Mouse (Mus musculus): ENCODE results near the gene Ugt2b1. TPM values are rescaled to one million over a fixed set of nuclear protein-coding genes. Genes with fewer than 3 reads are reported as not detected.
"Not testable (repeated sequence)": the region's sequence is repeated elsewhere in the genome, so short reads cannot be mapped to it uniquely, and the experiment has no call there.

Gene Ugt2b1
- not detected for total RNA-seq (2021)

DNA sequence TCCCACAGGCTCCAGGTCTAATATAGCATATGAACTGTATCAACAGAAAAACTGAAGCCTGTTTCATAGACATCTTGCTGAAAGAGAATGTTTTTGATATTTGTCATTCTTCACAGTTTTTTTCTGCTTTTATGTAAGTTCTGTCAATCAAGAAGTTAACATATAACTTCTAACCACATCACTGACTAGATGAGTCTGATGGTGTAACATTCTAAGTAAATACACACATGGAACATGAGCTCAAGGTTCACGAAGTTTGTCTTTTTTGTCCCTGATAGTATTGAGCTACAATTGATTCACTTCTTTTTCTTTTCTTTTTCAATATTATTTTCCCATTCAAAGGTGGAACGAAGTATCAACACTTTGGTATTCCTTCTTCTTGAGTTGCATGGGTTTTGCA is at the start of gene Ugt2b1:
TSS of gene Ugt2b1 (minus strand) at position 105 of the 400 bp plus-strand sequence.
- DNase-seq (ENCODE audit: low spot score in 2 of 2) = no peak
- intact Hi-C loops (cut with DNase I) = no loop called here

DNA sequence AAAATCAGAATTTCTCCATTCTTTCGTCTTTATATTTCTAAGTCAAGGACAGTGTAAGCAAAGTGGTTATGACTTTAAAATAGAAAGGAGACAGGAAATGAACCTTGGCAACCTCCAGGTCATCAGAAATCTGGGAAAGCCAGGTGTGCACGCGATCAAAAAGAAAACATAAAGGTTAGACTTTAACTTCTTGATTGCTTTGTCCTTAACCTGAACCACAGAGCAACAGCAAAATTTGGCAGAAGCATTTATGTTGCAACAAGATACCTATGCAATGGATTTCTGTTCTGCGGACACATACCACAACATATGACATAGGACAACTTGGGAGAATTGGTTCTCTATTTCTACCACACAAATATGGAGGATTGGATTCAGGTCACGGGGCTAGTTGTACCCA is 40.9 kb upstream of the Ugt2b1 start:
- intact Hi-C loops (cut with DNase I); DNase-seq (ENCODE audit: low spot score in 2 of 2): not testable (repeated sequence)

DNA sequence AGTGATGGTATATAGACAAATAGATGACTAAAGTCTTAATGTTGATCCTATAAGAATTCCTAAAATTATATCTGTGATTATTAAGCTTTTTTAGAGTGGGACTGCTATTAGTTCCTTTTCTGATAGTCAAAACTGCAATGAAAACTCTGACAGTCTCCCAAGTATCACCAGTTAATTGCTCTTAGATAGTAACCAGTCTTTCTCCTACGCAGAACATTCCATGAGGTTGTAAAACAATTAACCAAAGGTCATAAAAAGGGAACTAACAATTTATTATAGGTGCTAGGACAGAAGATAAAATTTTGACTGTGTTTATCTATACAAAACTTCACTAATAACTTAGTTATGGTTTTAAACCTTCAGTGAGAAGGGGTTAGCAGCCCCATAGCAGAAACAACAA is 36.5 kb upstream of the Ugt2b1 start:
- intact Hi-C loops (cut with DNase I); DNase-seq (ENCODE audit: low spot score in 2 of 2): not testable (repeated sequence)

DNA sequence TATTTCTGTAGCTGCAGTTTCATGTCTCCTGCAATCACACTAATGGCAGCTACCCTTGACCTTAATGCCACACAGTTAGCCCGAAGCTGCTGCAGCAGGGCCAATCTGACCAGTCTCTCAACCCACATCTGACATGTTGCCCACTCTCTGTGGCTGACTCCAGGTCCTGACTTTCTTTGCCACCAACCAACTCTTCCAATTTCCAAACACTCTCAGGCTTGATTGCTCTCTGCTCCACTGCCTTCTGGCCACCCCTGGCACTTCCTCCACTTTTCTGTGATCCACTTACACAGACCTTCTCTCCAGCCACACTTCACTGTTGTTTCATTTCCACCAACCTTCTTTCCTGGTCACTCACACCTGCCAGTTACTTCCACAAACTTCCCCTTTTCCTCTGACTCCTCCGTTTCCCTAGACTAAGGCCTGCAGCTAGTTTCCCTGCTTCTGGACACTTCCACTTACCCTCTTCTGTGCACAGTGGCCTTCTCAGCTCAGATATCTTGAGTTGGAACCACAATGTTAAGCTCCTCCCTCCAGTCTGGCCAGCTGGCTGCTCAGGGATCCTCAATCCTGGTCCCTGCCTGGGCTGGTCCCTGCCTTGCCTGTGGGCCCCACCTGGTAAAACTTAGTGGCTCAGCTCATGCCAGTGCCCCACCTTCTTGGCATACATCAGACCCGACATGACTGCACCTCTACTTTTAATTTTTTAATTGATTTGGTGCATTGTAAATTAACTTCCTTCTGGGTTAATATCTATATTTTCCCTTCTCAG is 35.4 kb upstream of the Ugt2b1 start:
- intact Hi-C loops (cut with DNase I) = no loop called here

DNA sequence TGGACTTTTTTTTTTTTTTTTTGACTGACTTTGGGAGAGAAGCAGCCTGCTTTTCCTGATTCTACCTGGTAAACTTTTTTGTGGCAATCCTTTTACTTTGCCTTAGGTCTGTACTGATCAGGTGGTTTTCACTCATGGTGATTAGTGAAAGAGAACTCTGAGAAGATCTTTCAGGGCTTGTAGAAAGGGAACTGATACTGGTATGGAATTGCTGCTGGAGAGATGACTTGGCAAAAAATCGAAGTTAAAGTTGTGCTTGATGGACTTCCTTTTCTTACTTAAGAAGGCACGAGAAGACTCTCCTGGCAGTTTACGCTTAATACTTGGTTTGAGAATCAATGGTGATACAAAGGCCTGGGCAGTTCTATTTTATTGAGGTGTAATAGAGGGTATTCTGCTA is 34.2 kb upstream of the Ugt2b1 start:
- intact Hi-C loops (cut with DNase I) = no loop called here

More for the DNA sequence above, 35.4 kb upstream of the Ugt2b1 start:
- no peak for DNase-seq (ENCODE audit: low spot score in 2 of 2)

DNA sequence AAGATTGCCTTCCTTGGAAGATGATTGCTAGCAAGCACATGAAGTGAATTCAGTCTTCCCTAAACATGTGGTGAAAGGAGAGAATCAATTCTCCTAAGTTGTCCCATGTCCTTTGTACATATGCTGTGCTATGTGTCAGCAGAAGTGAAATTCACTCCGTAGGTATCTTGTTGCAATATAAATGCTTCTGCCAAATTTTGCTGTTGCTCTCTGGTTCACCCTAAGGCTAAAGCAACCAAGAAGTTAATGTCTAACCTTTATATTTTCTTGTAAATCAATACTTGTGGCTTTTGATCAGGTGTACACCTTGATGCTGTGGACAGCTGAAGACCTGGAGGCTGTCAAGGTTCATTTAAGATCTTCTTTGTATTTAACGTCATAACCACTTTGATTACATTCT is 15.8 kb upstream of the Ugt2b1 start:
- intact Hi-C loops (cut with DNase I) = no loop called here

More for the DNA sequence above, 34.2 kb upstream of the Ugt2b1 start:
- DNase-seq (ENCODE audit: low spot score in 2 of 2) = no peak

DNA sequence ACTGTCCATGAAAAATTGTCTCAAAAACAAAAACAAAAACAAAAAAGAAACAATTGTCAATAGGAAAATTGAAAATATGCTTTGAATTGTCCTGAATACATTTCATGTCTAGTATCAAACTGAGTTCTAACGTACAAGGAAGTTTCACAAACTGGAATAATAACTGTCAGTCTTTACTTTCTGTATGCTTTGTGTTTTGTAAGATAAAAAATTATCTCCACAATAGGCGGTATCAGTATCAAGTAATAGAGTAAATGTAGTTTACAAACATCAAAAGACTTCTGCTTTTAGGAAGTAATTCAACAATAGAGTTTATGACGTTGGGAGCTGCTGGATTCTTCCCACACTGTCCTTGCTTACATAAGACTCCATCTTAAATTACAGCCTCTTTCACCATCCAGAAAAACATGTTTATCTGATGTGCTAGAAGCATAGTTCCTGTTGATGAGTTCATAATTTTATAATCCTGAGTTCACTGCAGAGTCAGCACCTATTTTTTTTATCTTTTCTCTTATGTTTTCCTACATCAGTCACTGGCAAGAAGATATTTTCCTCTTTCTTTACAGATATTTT is 5.6 kb downstream of the Ugt2b1 start:
- intact Hi-C loops (cut with DNase I) = no loop called here
- DNase-seq (ENCODE audit: low spot score in 2 of 2) = no peak

More for the DNA sequence above, 15.8 kb upstream of the Ugt2b1 start:
- DNase-seq (ENCODE audit: low spot score in 2 of 2) = no peak

DNA sequence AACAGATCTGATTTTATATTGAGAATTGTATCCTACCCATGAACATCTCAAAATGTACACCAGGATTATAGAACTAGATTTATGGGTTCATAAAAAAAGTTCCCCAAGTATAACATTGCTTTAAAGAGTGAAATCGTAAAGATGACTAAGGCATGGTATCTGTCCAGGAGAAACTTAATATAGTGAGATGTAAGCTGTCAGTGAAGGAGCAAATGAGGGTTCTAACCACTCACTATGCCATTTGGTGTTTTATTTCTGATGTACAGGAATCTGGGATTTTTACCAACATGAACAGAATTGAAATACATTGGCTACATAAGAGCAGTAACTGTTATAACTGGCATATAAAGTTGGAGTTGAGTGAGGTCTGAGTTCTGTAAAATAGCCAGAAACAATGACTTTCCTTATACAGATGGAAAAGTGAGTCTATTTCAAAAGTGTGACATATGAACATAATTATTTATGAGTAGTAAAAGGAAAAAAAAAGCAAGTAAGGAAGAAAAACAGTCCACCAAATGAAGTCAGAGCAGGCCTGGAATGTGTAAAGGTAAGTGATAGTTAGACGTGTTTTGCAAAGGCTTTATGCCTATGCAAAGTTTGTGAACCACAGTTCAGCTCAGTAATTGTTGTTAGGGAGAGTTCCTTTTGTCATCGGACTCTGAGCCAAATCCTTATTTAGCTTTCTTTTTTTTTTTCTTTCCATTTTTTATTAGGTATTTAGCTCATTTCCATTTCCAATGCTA is 14.8 kb downstream of the Ugt2b1 start:
- DNase-seq (ENCODE audit: low spot score in 2 of 2) = peak in 1 of 2 experiments; percentile 4
- intact Hi-C loops (cut with DNase I) = no loop called here

DNA sequence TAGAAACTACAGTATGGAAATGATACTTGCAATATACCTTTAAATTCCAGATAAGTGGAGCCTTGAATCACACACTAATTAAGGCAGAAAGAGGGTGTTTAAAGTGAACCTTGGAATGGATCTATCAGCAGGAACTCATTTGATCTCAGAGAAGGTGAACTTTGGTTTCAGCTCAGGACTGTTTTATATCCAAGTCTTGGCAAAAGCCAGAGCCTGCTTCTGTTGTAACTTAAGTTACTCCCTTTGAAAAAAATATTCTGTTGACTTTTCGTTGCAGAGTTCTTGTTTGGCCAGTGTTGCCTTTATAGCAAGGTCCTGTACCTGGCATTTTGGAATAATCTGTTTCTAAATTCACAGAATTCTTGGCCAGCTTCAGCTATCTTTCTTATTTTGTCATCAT is 15.6 kb downstream of the Ugt2b1 start:
- DNase-seq (ENCODE audit: low spot score in 2 of 2) = no peak
- intact Hi-C loops (cut with DNase I) = no loop called here

DNA sequence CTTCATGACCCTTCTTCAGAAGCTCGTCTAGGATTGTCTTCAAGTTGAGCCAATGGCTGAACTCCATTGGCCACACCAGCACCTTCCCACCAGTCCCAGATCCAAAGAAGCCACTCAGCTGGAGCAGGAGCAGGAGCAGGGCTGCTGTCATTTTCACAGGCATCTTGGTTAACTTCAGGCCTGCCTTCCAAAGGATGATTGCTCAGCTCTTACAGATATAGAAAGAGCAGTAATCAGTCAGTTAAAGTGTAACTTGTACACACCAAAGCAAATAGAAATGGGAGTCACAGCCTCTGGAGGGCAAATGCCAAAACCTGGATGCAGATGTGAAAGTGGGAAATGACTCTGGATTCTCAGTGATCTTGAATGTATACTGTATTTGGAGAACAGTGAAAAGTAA is 19.6 kb downstream of the Ugt2b1 start, which contains the start of gene Ugt2b34:
TSS of gene Ugt2b34 (minus strand) at position 180 of the 400 bp plus-strand sequence.
- DNase-seq (ENCODE audit: low spot score in 2 of 2) = no peak
- intact Hi-C loops (cut with DNase I) = no loop called here

DNA sequence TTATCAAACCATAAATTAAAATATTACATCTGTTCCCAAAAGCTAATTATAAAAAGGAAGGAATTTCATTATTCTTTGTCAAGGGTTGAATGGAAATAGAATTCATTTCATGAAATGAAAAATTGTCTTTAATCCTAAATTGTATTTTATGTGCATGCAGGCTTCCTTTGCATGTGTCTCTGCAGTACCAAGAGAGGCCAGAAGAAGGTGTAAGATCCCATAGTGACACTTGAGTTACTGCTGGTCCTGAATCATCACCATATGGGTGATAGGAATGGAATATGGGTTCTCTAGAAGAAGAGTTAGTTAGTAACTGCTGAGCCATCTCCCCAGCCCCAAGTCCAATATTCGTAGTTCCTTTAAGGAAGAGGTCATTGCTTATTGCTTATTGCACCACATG is 36.4 kb downstream of the Ugt2b1 start:
- intact Hi-C loops (cut with DNase I) = no loop called here
- no peak for DNase-seq (ENCODE audit: low spot score in 2 of 2)

DNA sequence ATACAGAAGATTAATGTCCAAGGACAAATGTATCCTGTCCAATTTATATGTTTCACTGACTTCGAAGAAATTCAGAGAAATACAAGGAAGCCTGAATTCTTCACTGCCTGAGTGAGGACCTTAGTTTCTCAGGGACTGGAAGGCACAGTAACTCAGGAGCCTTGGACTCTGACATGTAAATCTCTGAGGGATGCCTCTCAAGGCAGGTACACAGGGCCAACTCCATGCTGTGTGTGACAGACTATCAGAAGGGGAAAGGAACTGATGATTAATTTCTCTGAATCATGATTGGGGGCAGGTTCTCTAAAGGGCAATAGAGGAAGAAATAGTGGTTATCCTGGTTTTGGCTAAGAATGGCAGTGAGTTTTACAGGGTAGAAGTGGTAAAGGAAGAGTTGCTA is 37.9 kb downstream of the Ugt2b1 start:
- intact Hi-C loops (cut with DNase I) = no loop called here

DNA sequence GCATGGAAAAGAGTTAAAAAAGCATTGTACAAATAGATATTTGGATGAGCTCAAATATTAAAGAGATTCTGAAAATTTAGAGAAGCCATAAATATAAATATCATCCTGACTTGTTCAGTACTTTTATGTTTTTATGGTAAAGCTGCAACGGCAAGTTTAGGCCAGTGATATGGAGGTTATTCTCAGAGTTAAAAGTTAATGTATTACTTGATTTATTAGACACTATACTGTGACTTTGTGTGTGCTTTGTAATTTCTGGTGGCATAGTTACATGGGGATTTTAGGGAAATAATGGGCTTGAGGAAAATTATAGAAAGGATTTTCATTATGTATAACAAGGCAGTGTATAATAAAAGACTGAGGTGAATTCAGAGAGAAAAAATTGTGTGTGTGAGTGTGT is 39.2 kb downstream of the Ugt2b1 start:
- intact Hi-C loops (cut with DNase I) = loop anchor here (2.0 kb wide), 1 partner anchor 256 kb away; no protein-coding TSS in a partner anchor
- no peak for DNase-seq (ENCODE audit: low spot score in 2 of 2)

More for the DNA sequence above, 37.9 kb downstream of the Ugt2b1 start:
- DNase-seq (ENCODE audit: low spot score in 2 of 2) = no peak

DNA sequence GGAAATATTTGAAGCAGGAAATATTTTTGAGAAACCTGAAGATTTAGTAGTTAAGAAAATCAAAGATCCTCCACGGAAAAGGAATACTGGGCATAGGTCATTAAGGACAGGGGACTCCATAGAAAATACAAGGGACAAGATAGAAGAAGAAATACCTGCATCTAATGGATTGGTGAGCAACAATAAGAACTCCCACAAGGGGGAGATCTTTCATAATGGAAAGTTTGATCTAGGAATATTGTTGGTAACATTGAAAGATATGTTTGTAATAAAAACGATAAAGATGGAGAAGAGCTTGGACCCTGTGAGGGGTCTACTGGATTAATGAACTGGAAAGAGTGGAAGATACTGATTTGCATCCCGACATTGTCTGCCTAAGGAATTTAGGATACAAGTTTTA is 39.7 kb downstream of the Ugt2b1 start:
- intact Hi-C loops (cut with DNase I) = loop anchor here (1.0 to 2.0 kb wide), 2 partner anchors 256 to 550 kb away; no protein-coding TSS in a partner anchor
- peak; percentile 16 to 30 for DNase-seq (ENCODE audit: low spot score in 2 of 2)

DNA sequence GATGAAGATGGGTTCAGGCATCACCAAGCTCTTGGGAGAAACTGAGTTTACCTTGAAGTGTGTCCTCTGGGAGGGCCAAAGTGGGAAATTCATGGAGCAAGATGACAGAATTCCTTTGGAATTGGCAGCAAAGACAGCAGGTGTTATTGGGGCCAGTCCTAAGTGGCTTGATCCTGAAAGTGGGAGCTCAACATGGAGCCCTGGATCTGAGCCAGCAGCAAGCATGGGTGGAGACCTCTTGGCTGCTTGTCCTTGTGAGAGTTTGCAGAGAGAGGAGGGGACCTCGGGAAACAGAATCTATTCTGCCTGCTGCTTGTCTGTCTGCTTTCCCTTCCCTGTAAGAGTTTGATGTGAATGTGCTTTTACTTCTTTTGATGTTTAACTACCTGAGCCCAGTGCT is 54.5 kb downstream of the Ugt2b1 start:
- intact Hi-C loops (cut with DNase I) = no loop called here
- DNase-seq (ENCODE audit: low spot score in 2 of 2) = no peak

Other genes starting within 250 kb of the Ugt2b1 start
- not detected for gene Tmprss11e, start 180.7 kb downstream of the Ugt2b1 start, total RNA-seq (2021)
- 10 to 100 TPM; 58.4 to 59.5 TPM for gene Ythdc1, start 122.3 kb downstream of the Ugt2b1 start, total RNA-seq (2021)
- not detected for gene Ugt2b34, start 19.6 kb downstream of the Ugt2b1 start, total RNA-seq (2021)
- not detected for gene Ugt2b35, start 74.3 kb upstream of the Ugt2b1 start, total RNA-seq (2021)
- gene Ugt2b36, start 166.0 kb upstream of the Ugt2b1 start, total RNA-seq (2021) = not detected
- not detected for gene Ugt2b5, start 213.8 kb upstream of the Ugt2b1 start, total RNA-seq (2021)